Mouse (Mus musculus) ES-Bruce4 (cell line): Measurements from ENCODE around the gene Slc25a39. TPM values are rescaled to one million over a fixed set of nuclear protein-coding genes. Genes with fewer than 3 reads are reported as not detected.

Experiments used
- H3K27ac ChIP-seq: 2 replicates; pipeline ENCODE4 v1.5.1; 2012; ENCODE audit warnings: low read length, inconsistent platforms; ENCODE audit not compliant: insufficient read depth
- H3K27me3 ChIP-seq: 2 replicates; pipeline ENCODE4 v1.6.1; 2012; ENCODE audit warnings: mild to moderate bottlenecking, low read length, inconsistent platforms; ENCODE audit not compliant: control insufficient read depth, poor library complexity, insufficient read depth, severe bottlenecking
- H3K36me3 ChIP-seq: 2 replicates; pipeline ENCODE4 v1.6.1; 2012; ENCODE audit warnings: inconsistent platforms, mild to moderate bottlenecking, low read length, moderate library complexity; ENCODE audit not compliant: control insufficient read depth, poor library complexity, insufficient read depth, severe bottlenecking
- H3K4me1 ChIP-seq: one replicate; pipeline ENCODE4 v1.8.1; 2011; ENCODE audit warnings: low read length; ENCODE audit not compliant: control insufficient read depth, insufficient read depth
- H3K4me3 ChIP-seq: 2 replicates; pipeline ENCODE4 v1.5.1; 2011; ENCODE audit warnings: low read depth, mild to moderate bottlenecking, low read length
- H3K9ac ChIP-seq: 2 replicates; pipeline ENCODE4 v1.6.1; 2012; ENCODE audit warnings: low read depth, mild to moderate bottlenecking, inconsistent platforms; ENCODE audit not compliant: poor library complexity, severe bottlenecking
- H3K9me3 ChIP-seq: replicated peaks from 2 replicates; pipeline ENCODE4 v1.6.1; 2012; ENCODE audit warnings: mild to moderate bottlenecking, low read length, inconsistent platforms; ENCODE audit not compliant: control insufficient read depth, poor library complexity, insufficient read depth, severe bottlenecking
- CTCF ChIP-seq: IDR thresholded peaks from one replicate; pipeline ENCODE4 v1.8.1; 2011; ENCODE audit warnings: low read depth, low read length
- EP300 ChIP-seq: IDR thresholded peaks from 2 replicates; pipeline ENCODE4 v1.6.1; 2011; ENCODE audit warnings: low read depth, low read length; ENCODE audit not compliant: insufficient read depth
- POLR2A ChIP-seq: IDR thresholded peaks from one replicate; pipeline ENCODE4 v1.8.1; 2011; ENCODE audit warnings: low read length; ENCODE audit not compliant: insufficient read depth
- polyA plus RNA-seq: library from polyadenylated mRNA; stranded (reverse); fragments of >200 nt; gene quantifications from 2 replicates; pipeline ENCODE4 v1.2.4, GENCODE M21; 2011; ENCODE audit warnings: low read depth; ENCODE audit not compliant: missing spikeins, insufficient read depth, insufficient read length

Slc25a39 gene
- polyA plus RNA-seq, 1 experiment = 284 TPM

DNA sequence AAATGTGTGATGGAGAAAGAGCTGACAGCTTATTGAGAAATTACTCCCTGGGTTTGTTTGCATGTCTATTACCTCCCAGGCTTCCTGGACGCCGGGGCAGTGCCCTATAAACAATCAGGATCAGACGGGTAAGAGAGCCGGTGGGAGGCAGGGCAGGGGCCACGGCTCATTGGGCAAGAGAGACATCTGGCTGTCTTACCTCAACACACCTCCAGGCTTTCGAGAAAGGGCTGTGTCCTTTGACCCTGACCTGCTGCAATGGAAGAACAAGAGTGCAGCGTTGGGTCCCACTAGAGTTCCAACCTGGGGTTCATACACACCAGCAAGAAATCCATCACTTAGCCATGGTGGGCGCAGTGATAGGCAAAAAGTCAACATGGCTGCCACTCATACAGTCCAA lies 13.8 kb upstream of the Slc25a39 start:
- no peak overlapping the region for H3K9ac ChIP-seq
- no peaks in the 10 kb centered on the region for H3K27me3 ChIP-seq
- H3K36me3 ChIP-seq = no peaks in the 10 kb centered on the region
- no peaks in the 10 kb centered on the region for H3K4me1 ChIP-seq
- no peak overlapping the region for H3K27ac ChIP-seq
- TF ChIP-seq CTCF (no peak), EP300 (no peak), POLR2A (no peak)
- H3K9me3 ChIP-seq = no peaks in the 10 kb centered on the region
- no peak overlapping the region for H3K4me3 ChIP-seq

DNA sequence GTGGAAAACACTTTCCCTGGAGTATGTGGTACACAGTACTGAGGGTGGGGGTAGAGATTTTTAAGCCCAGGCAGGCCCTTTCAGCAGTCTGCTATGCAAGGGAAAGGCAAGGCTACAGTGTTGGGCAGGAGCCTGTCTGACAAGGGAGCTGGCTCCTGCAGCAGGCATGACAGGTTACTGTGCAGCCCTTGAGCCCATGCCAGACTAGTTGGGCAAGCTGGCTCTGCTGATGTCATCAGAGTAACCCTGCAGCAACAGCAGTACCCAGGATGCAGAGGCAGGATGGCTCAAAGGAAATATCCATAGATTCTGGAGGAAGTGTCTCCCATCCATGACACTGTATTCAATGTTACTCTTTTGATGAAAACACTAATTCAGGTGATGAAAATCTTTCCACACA lies 11.1 kb upstream of the Slc25a39 start:
- H3K27ac ChIP-seq = no peak overlapping the region
- TF ChIP-seq EP300 (no peak), POLR2A (no peak), CTCF (no peak)

DNA sequence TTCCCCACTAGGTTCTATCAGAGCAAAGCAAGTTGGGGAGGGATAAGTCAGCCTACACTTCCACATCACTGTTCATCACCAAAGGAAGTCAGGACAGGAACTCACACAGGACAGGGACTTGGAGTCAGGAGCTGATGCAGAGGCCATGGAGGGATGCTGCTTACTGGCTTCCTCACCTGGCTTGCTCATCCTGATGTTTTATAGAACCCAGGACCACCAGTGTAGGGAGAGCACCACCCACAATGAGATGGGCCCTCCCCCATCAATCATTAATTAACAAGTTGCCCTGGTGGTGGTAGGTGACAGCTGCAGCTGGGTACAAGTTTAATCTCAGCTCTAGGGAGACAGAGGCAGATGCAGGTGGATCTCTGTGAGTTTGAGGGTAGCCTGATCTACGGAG lies 9.4 kb upstream of the Slc25a39 start:
- Histone ChIP-seq H3K9ac (no peak overlapping the region), H3K27ac (no peak overlapping the region), H3K36me3 (no peaks in the 10 kb centered on the region), H3K27me3 (no peaks in the 10 kb centered on the region), H3K4me1 (no peaks in the 10 kb centered on the region), H3K4me3 (no peak overlapping the region), H3K9me3 (no peaks in the 10 kb centered on the region)
- no peak for TF ChIP-seq EP300
- no peak for TF ChIP-seq POLR2A
- no peak for TF ChIP-seq CTCF

More for the DNA sequence above, 11.1 kb upstream of the Slc25a39 start:
- Histone ChIP-seq H3K36me3 (no peaks in the 10 kb centered on the region), H3K4me3 (no peak overlapping the region), H3K27me3 (no peaks in the 10 kb centered on the region), H3K9me3 (no peaks in the 10 kb centered on the region), H3K9ac (no peak overlapping the region), H3K4me1 (no peaks in the 10 kb centered on the region)

DNA sequence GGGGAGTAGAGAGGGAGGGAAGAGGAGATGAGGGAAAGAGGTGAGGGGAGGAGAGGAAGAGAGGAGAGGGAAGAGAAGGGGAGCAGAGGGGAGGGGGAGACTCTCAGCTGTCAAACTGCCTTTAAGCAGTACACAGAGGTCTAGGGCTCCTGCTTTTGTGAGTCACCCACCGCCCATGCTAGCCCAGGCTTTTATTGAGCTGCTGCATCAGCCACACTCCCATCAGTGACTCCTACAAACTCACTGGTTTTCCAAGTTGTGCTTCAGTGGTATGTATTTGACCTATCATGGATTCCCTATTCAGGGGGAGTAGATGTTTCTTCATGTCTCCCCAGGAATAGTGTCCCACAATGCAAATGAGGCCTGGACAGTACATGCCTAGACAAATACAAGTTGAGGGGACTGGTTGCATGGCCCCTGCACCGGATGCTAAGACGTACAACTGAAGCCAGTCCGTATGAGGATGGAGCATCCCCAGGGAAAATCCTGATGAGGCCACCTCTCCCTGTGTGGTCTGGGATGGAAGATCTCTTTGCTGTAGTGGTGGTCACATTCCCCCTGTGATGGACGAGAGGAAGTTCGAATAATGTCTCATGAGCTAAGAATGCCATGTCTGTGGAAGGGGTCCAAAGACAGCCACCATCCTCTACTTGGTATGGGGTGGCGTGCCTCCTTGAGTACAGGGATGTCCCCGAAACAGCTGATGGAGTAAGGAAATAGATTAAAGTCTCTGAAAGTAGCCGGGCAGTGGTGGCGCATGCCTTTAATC lies 7.5 kb upstream of the Slc25a39 start:
- peak overlapping the region; percentile 66 for H3K27ac ChIP-seq
- H3K9ac ChIP-seq = 0 out of 2 replicates have a peak overlapping the region, but pooled peaks have one; percentile 29
- H3K4me1 ChIP-seq = no peaks in the 10 kb centered on the region
- no peaks in the 10 kb centered on the region for H3K36me3 ChIP-seq
- no peak for TF ChIP-seq POLR2A
- no peak for TF ChIP-seq EP300
- TF ChIP-seq CTCF = no peak
- H3K9me3 ChIP-seq = no peaks in the 10 kb centered on the region
- no peaks in the 10 kb centered on the region for H3K27me3 ChIP-seq
- no peak overlapping the region for H3K4me3 ChIP-seq

DNA sequence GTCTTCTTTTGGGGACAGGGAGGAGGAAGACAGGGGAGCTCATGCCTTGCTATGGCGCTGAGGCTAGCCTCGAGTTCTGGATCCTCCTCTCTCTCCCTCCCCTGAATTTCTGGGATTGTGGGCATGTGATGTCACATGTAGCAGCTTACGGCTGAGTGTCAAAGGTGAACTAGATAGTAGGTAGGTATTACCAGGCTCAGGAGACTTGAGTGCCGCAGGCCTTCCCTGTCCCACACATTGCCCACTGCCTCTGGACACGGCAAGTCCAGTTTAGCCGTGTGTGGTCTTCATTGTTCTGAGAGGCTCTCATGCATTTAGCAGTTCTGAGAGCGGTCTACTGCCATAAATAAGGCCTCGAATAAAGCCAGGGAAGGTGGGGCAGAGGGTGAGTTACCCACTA lies 5.3 kb upstream of the Slc25a39 start:
- Histone ChIP-seq H3K27me3 (no peaks in the 10 kb centered on the region), H3K9ac (no peak overlapping the region), H3K9me3 (no peaks in the 10 kb centered on the region), H3K36me3 (no peaks in the 10 kb centered on the region), H3K27ac (no peak overlapping the region), H3K4me1 (no peaks in the 10 kb centered on the region), H3K4me3 (no peak overlapping the region)
- TF ChIP-seq EP300 = no peak
- TF ChIP-seq CTCF = no peak
- no peak for TF ChIP-seq POLR2A

DNA sequence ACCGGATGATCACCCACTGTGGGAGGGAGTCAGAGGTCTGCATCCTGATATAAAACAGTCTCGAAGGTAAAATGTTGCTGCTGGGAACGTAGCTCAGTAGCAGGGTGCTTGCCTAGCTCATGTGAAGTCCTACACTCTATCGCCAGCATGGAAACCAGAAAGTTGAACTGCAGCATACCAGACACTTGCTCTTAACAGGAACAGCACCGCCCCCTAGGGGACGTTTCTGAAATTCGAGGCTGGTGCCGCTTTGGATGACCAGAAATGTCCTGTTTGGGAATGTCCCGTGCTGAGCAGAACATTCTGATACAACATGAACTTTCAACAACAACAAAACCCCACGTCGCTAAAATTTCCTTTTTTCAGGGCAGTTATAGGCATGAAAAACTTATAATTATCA lies 4.0 kb upstream of the Slc25a39 start:
- Histone ChIP-seq H3K27me3 (no peaks in the 10 kb centered on the region), H3K4me3 (no peak overlapping the region), H3K4me1 (no peaks in the 10 kb centered on the region), H3K9ac (no peak overlapping the region), H3K9me3 (no peaks in the 10 kb centered on the region), H3K27ac (no peak overlapping the region), H3K36me3 (no peaks in the 10 kb centered on the region)
- TF ChIP-seq POLR2A (no peak), CTCF (peak; percentile 83), EP300 (0 out of 2 replicates have a peak, but pooled peaks have one; percentile 38)
